Mouse (Mus musculus): ENCODE results near the gene Dvl3. TPM values are rescaled to one million over a fixed set of nuclear protein-coding genes. Genes with fewer than 3 reads are reported as not detected.

Gene Dvl3
- polyA plus RNA-seq, 1 experiment: 11.6 TPM

GRCm38 (mm10) chr16:20534617-20535295, 18.0 kb downstream of the Dvl3 start:
- H3K4me3 ChIP-seq (ENCODE audit: control insufficient read depth, low read depth, low read length): peak overlapping the region; percentile 98
- peaks cover 3% of the 10 kb centered on the region; the same call in 1 of the 2 replicates for H3K4me1 ChIP-seq (ENCODE audit: control insufficient read depth, insufficient read depth, low read length)
- TF ChIP-seq CTCF (IDR thresholded peaks at IDR 0.05; ENCODE audit: control insufficient read depth, insufficient read depth, insufficient replicate concordance, low read depth, low read length): no peak
- TF ChIP-seq POLR2A (IDR thresholded peaks at IDR 0.05; ENCODE audit: control insufficient read depth, low read depth, low read length): no peak
- H3K36me3 ChIP-seq (ENCODE audit: control insufficient read depth, insufficient read depth, low read length): no peaks in the 10 kb centered on the region; the same call in 1 of the 2 replicates
- H3K27me3 ChIP-seq (ENCODE audit: control insufficient read depth, insufficient read depth, low read length): no peaks in the 10 kb centered on the region
- no peak overlapping the region for H3K27ac ChIP-seq (ENCODE audit: control insufficient read depth, insufficient read depth, low read depth, low read length)

- peak; percentile 66 for TF ChIP-seq POLR2A (IDR thresholded peaks at IDR 0.05; ENCODE audit: control insufficient read depth, low read depth, low read length)
- no peak for TF ChIP-seq CTCF (IDR thresholded peaks at IDR 0.05; ENCODE audit: control insufficient read depth, insufficient read depth, insufficient replicate concordance, low read depth, low read length)
- Histone ChIP-seq H3K36me3 (ENCODE audit: control insufficient read depth, insufficient read depth, low read length) (no peaks in the 10 kb centered on the region; the same call in 1 of the 2 replicates), H3K27ac (ENCODE audit: control insufficient read depth, insufficient read depth, low read depth, low read length) (peak within 1 kb of the TSS; percentile 96), H3K27me3 (ENCODE audit: control insufficient read depth, insufficient read depth, low read length) (no peaks in the 10 kb centered on the region), H3K4me1 (ENCODE audit: control insufficient read depth, insufficient read depth, low read length) (peaks cover 3% of the 10 kb centered on the region; the same call in 1 of the 2 replicates), H3K4me3 (ENCODE audit: control insufficient read depth, low read depth, low read length) (peak within 1 kb of the TSS; percentile 98)
These were observed 18.7 kb downstream of the Dvl3 start, which contains the start of gene Ap2m1 for GRCm38 (mm10) chr16:20535296-20536080. Ap2m1 (plus strand) TSS chr16:20535478.

- no peaks in the 10 kb centered on the region for H3K36me3 ChIP-seq (ENCODE audit: control insufficient read depth, insufficient read depth, low read length)
- peak overlapping the region; percentile 98 for H3K4me3 ChIP-seq (ENCODE audit: control insufficient read depth, low read depth, low read length)
- peaks cover 3% of the 10 kb centered on the region; the same call in 1 of the 2 replicates for H3K4me1 ChIP-seq (ENCODE audit: control insufficient read depth, insufficient read depth, low read length)
- no peaks in the 10 kb centered on the region for H3K27me3 ChIP-seq (ENCODE audit: control insufficient read depth, insufficient read depth, low read length)
- no peak for TF ChIP-seq POLR2A (IDR thresholded peaks at IDR 0.05; ENCODE audit: control insufficient read depth, low read depth, low read length)
- no peak for TF ChIP-seq CTCF (IDR thresholded peaks at IDR 0.05; ENCODE audit: control insufficient read depth, insufficient read depth, insufficient replicate concordance, low read depth, low read length)
- H3K27ac ChIP-seq (ENCODE audit: control insufficient read depth, insufficient read depth, low read depth, low read length): peak overlapping the region; percentile 96
These were observed 19.4 kb downstream of the Dvl3 start for GRCm38 (mm10) chr16:20536081-20536665.

- Histone ChIP-seq H3K36me3 (ENCODE audit: control insufficient read depth, insufficient read depth, low read length) (no peaks in the 10 kb centered on the region), H3K27ac (ENCODE audit: control insufficient read depth, insufficient read depth, low read depth, low read length) (no peak overlapping the region), H3K4me1 (ENCODE audit: control insufficient read depth, insufficient read depth, low read length) (peaks cover 3% of the 10 kb centered on the region; the same call in 1 of the 2 replicates), H3K27me3 (ENCODE audit: control insufficient read depth, insufficient read depth, low read length) (no peaks in the 10 kb centered on the region), H3K4me3 (ENCODE audit: control insufficient read depth, low read depth, low read length) (no peak overlapping the region)
- TF ChIP-seq POLR2A (IDR thresholded peaks at IDR 0.05; ENCODE audit: control insufficient read depth, low read depth, low read length) (no peak), CTCF (IDR thresholded peaks at IDR 0.05; ENCODE audit: control insufficient read depth, insufficient read depth, insufficient replicate concordance, low read depth, low read length) (no peak)
These were observed 20.3 kb downstream of the Dvl3 start for GRCm38 (mm10) chr16:20537071-20537471.

GRCm38 (mm10) chr16:20537601-20538320, 21.0 kb downstream of the Dvl3 start:
- Histone ChIP-seq H3K4me3 (ENCODE audit: control insufficient read depth, low read depth, low read length) (no peak overlapping the region), H3K36me3 (ENCODE audit: control insufficient read depth, insufficient read depth, low read length) (no peaks in the 10 kb centered on the region), H3K27ac (ENCODE audit: control insufficient read depth, insufficient read depth, low read depth, low read length) (no peak overlapping the region), H3K4me1 (ENCODE audit: control insufficient read depth, insufficient read depth, low read length) (peaks cover 3% of the 10 kb centered on the region; the same call in 1 of the 2 replicates), H3K27me3 (ENCODE audit: control insufficient read depth, insufficient read depth, low read length) (no peaks in the 10 kb centered on the region)
- TF ChIP-seq POLR2A (IDR thresholded peaks at IDR 0.05; ENCODE audit: control insufficient read depth, low read depth, low read length) (no peak), CTCF (IDR thresholded peaks at IDR 0.05; ENCODE audit: control insufficient read depth, insufficient read depth, insufficient replicate concordance, low read depth, low read length) (no peak)

- H3K27ac ChIP-seq (ENCODE audit: control insufficient read depth, insufficient read depth, low read depth, low read length): no peak overlapping the region
- no peak overlapping the region for H3K4me3 ChIP-seq (ENCODE audit: control insufficient read depth, low read depth, low read length)
- H3K4me1 ChIP-seq (ENCODE audit: control insufficient read depth, insufficient read depth, low read length): peaks cover 3% of the 10 kb centered on the region; the same call in 1 of the 2 replicates
- no peaks in the 10 kb centered on the region for H3K27me3 ChIP-seq (ENCODE audit: control insufficient read depth, insufficient read depth, low read length)
- no peak for TF ChIP-seq POLR2A (IDR thresholded peaks at IDR 0.05; ENCODE audit: control insufficient read depth, low read depth, low read length)
- TF ChIP-seq CTCF (IDR thresholded peaks at IDR 0.05; ENCODE audit: control insufficient read depth, insufficient read depth, insufficient replicate concordance, low read depth, low read length): no peak
- no peaks in the 10 kb centered on the region for H3K36me3 ChIP-seq (ENCODE audit: control insufficient read depth, insufficient read depth, low read length)
These were observed 22.9 kb downstream of the Dvl3 start for GRCm38 (mm10) chr16:20539649-20540048.

All from testis, adult 2 months (tissue).